Mouse (Mus musculus): ENCODE data around the gene Klf3. TPM values are rescaled to one million over a fixed set of nuclear protein-coding genes. Genes with fewer than 3 reads are reported as not detected.

The Klf3 gene
- polyA plus RNA-seq, 1 experiment = 47.0 TPM

DNA sequence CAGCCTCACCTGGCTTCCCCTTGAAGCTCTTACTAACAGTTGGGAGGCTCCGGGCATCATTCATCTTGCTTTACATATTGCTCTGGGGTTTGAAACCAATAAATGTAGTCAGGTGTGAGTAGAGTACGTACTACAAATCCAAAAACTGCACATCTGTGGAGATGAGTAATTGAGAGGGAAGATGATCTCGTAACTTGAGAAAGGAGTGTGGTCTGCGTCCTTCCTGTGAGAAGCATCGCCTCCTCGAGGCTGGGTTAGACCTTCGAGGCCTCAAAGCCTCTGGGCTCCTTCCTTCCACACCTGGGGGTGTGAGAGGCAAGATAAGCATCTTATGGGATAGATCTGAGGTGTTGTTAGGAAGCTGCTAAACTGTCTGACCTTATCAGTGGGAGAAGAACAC lies 11.2 kb downstream of the Klf3 start:
- Histone ChIP-seq H3K27me3 (replicated peaks; ENCODE audit: control insufficient read depth, insufficient read depth, low read length) (no peaks in the 10 kb centered on the region), H3K4me3 (ENCODE audit: insufficient read depth, low read depth, low read length) (no peak overlapping the region), H3K4me1 (ENCODE audit: control insufficient read depth, insufficient read depth, low read length) (peaks cover 50% of the 10 kb centered on the region), H3K27ac (ENCODE audit: insufficient read depth, low read depth, low read length) (no peak overlapping the region), H3K36me3 (ENCODE audit: control insufficient read depth, insufficient read depth, low read length) (peaks cover 2% of the 10 kb centered on the region)
- 65% methylated on average over 7 of the region's 7 CpGs for WGBS
- no peak for DNase-seq
- no peak for TF ChIP-seq POLR2A (IDR thresholded peaks at IDR 0.05; ENCODE audit: low read depth, low read length)
- no peak for TF ChIP-seq CTCF (conservative IDR thresholded peaks at IDR 0.05; ENCODE audit: insufficient read depth, insufficient read length, low read depth, low read length)

DNA sequence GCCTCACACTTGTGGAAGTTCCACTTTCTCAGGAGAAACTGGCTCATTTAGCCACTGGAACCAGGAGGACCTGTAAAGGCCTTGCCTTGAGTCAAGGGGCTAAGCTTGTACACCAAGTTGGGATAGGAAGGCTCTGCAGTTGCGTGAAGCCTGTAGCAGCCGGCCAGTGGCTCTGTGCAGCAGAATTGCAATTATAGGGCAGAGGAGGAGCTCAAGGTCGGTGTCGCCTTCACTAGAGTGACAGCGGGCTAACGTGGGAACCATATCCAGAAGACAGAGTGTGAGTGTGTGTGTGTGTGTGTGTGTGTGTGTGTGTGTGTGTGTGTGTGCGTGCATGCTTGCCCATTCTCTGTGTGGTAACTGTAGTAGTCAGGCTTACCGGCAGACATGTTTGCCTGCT lies 12.4 kb downstream of the Klf3 start:
- no peak overlapping the region for H3K4me3 ChIP-seq (ENCODE audit: insufficient read depth, low read depth, low read length)
- WGBS = 66% methylated on average over 8 of the region's 8 CpGs
- peaks cover 38% of the 10 kb centered on the region for H3K4me1 ChIP-seq (ENCODE audit: control insufficient read depth, insufficient read depth, low read length)
- no peak for DNase-seq
- no peak overlapping the region for H3K27ac ChIP-seq (ENCODE audit: insufficient read depth, low read depth, low read length)
- H3K27me3 ChIP-seq (replicated peaks; ENCODE audit: control insufficient read depth, insufficient read depth, low read length) = no peaks in the 10 kb centered on the region
- peaks cover 2% of the 10 kb centered on the region for H3K36me3 ChIP-seq (ENCODE audit: control insufficient read depth, insufficient read depth, low read length)
- TF ChIP-seq CTCF (conservative IDR thresholded peaks at IDR 0.05; ENCODE audit: insufficient read depth, insufficient read length, low read depth, low read length) (no peak), POLR2A (IDR thresholded peaks at IDR 0.05; ENCODE audit: low read depth, low read length) (no peak)

- TF ChIP-seq CTCF (conservative IDR thresholded peaks at IDR 0.05; ENCODE audit: insufficient read depth, insufficient read length, low read depth, low read length) (no peak), POLR2A (IDR thresholded peaks at IDR 0.05; ENCODE audit: low read depth, low read length) (no peak)
- no peak overlapping the region for H3K27ac ChIP-seq (ENCODE audit: insufficient read depth, low read depth, low read length)
- 48% methylated on average over 15 of the region's 15 CpGs for WGBS
- peaks cover 33% of the 10 kb centered on the region for H3K4me1 ChIP-seq (ENCODE audit: control insufficient read depth, insufficient read depth, low read length)
- DNase-seq = no peak
- H3K4me3 ChIP-seq (ENCODE audit: insufficient read depth, low read depth, low read length) = no peak overlapping the region
- H3K36me3 ChIP-seq (ENCODE audit: control insufficient read depth, insufficient read depth, low read length) = peaks cover 2% of the 10 kb centered on the region
- no peaks in the 10 kb centered on the region for H3K27me3 ChIP-seq (replicated peaks; ENCODE audit: control insufficient read depth, insufficient read depth, low read length)
Measured at GRCm38 (mm10) chr5:64816290-64816973, 13.2 kb downstream of the Klf3 start.

GRCm38 (mm10) chr5:64816974-64817296 lies 13.7 kb downstream of the Klf3 start:
- H3K27me3 ChIP-seq (replicated peaks; ENCODE audit: control insufficient read depth, insufficient read depth, low read length) = no peaks in the 10 kb centered on the region
- H3K36me3 ChIP-seq (ENCODE audit: control insufficient read depth, insufficient read depth, low read length) = peaks cover 4% of the 10 kb centered on the region
- WGBS = 54% methylated on average over 8 of the region's 8 CpGs
- H3K4me1 ChIP-seq (ENCODE audit: control insufficient read depth, insufficient read depth, low read length) = peaks cover 28% of the 10 kb centered on the region
- no peak overlapping the region for H3K27ac ChIP-seq (ENCODE audit: insufficient read depth, low read depth, low read length)
- no peak for DNase-seq
- no peak overlapping the region for H3K4me3 ChIP-seq (ENCODE audit: insufficient read depth, low read depth, low read length)
- TF ChIP-seq CTCF (conservative IDR thresholded peaks at IDR 0.05; ENCODE audit: insufficient read depth, insufficient read length, low read depth, low read length) (no peak), POLR2A (IDR thresholded peaks at IDR 0.05; ENCODE audit: low read depth, low read length) (no peak)

DNA sequence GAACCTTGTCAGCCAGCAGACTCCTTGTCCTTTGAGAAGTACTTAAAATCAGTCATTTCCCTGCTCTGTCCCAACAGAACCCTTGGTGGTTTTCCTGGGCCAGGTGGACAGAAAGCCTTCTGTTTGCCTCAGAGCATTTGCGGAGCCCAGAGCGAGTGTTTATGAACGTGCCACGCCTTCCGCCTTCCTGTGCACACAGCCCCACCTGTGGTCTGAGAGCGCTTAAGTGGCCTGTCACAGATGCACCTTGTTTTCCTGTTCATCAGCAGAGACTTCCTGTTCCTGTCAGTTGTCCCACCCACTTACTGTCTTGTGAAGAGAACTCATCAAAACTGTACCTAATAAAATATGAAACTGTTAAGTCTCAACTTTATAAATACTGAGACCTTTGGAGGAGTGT lies 16.2 kb downstream of the Klf3 start:
- no peak overlapping the region for H3K4me3 ChIP-seq (ENCODE audit: insufficient read depth, low read depth, low read length)
- no peak for DNase-seq
- WGBS = 63% methylated on average over 6 of the region's 6 CpGs
- peaks cover 13% of the 10 kb centered on the region for H3K36me3 ChIP-seq (ENCODE audit: control insufficient read depth, insufficient read depth, low read length)
- H3K27me3 ChIP-seq (replicated peaks; ENCODE audit: control insufficient read depth, insufficient read depth, low read length) = no peaks in the 10 kb centered on the region
- no peak overlapping the region for H3K27ac ChIP-seq (ENCODE audit: insufficient read depth, low read depth, low read length)
- H3K4me1 ChIP-seq (ENCODE audit: control insufficient read depth, insufficient read depth, low read length) = peaks cover 8% of the 10 kb centered on the region; the same call in 1 of the 2 replicates
- no peak for TF ChIP-seq POLR2A (IDR thresholded peaks at IDR 0.05; ENCODE audit: low read depth, low read length)
- no peak for TF ChIP-seq CTCF (conservative IDR thresholded peaks at IDR 0.05; ENCODE audit: insufficient read depth, insufficient read length, low read depth, low read length)

GRCm38 (mm10) chr5:64820138-64820537 lies 16.9 kb downstream of the Klf3 start:
- DNase-seq = no peak
- Histone ChIP-seq H3K27ac (ENCODE audit: insufficient read depth, low read depth, low read length) (no peak overlapping the region), H3K4me3 (ENCODE audit: insufficient read depth, low read depth, low read length) (no peak overlapping the region), H3K27me3 (replicated peaks; ENCODE audit: control insufficient read depth, insufficient read depth, low read length) (no peaks in the 10 kb centered on the region), H3K4me1 (ENCODE audit: control insufficient read depth, insufficient read depth, low read length) (peaks cover 7% of the 10 kb centered on the region; the same call in 1 of the 2 replicates), H3K36me3 (ENCODE audit: control insufficient read depth, insufficient read depth, low read length) (peaks cover 13% of the 10 kb centered on the region)
- 45% methylated on average over 10 of the region's 10 CpGs for WGBS
- TF ChIP-seq CTCF (conservative IDR thresholded peaks at IDR 0.05; ENCODE audit: insufficient read depth, insufficient read length, low read depth, low read length) = no peak
- TF ChIP-seq POLR2A (IDR thresholded peaks at IDR 0.05; ENCODE audit: low read depth, low read length) = no peak

DNA sequence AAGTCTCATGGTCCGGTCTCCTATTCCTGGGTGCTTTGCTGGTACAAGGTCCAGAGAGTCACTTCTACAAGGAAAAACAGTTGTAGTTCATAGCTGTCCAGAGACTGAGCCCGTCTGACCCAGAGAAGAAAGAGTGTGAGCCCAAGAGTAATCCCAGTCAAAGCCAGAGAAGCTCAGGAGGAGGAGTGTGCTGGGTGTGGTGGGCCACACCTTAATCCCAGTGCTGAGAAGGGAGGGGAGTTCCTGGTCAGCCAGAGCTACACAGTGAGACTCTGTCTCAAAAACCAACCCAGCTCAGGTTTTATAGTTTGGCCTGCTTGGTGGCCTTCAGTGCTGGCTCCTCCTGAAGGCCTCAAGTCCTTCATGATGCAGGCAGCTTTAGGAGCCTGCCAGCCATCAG lies 18.1 kb downstream of the Klf3 start:
- Histone ChIP-seq H3K27me3 (replicated peaks; ENCODE audit: control insufficient read depth, insufficient read depth, low read length) (no peaks in the 10 kb centered on the region), H3K4me3 (ENCODE audit: insufficient read depth, low read depth, low read length) (no peak overlapping the region), H3K36me3 (ENCODE audit: control insufficient read depth, insufficient read depth, low read length) (peaks cover 14% of the 10 kb centered on the region), H3K27ac (ENCODE audit: insufficient read depth, low read depth, low read length) (no peak overlapping the region), H3K4me1 (ENCODE audit: control insufficient read depth, insufficient read depth, low read length) (no peaks in the 10 kb centered on the region; the same call in 1 of the 2 replicates)
- WGBS = 61% methylated on average over 2 of the region's 2 CpGs
- no peak for DNase-seq
- TF ChIP-seq CTCF (conservative IDR thresholded peaks at IDR 0.05; ENCODE audit: insufficient read depth, insufficient read length, low read depth, low read length) (no peak), POLR2A (IDR thresholded peaks at IDR 0.05; ENCODE audit: low read depth, low read length) (no peak)
